Mouse (Mus musculus) lung, adult 2 months (tissue): ENCODE measurements around the gene Ccdc162. TPM values are rescaled to one million over a fixed set of nuclear protein-coding genes. Genes with fewer than 3 reads are reported as not detected.

Source experiments
- DNase-seq: peaks from one replicate; pipeline ENCODE4 v3.0.0; 2022
- H3K4me1 ChIP-seq: fragments of 200-500 bp; 2 replicates; pipeline ENCODE4 v1.6.1; 2011; ENCODE audit warnings: low read length; ENCODE audit not compliant: control insufficient read depth, insufficient read depth
- H3K4me3 ChIP-seq: fragments of 200-500 bp; replicated peaks from 2 replicates; pipeline ENCODE3; 2011; ENCODE audit warnings: low read depth, mild to moderate bottlenecking, control low read depth, low read length; ENCODE audit errors: extremely low read depth
- CTCF ChIP-seq: fragments of 200-500 bp; IDR thresholded peaks from 2 replicates; pipeline ENCODE4 v1.5.1; 2011; ENCODE audit warnings: mild to moderate bottlenecking, low read length, control low read depth; ENCODE audit not compliant: insufficient read depth
- POLR2A ChIP-seq: fragments of 200-500 bp; IDR thresholded peaks from 2 replicates; pipeline ENCODE4 v1.6.1; 2011; ENCODE audit warnings: low read depth, mild to moderate bottlenecking, control low read depth, low read length, borderline replicate concordance; ENCODE audit errors: extremely low read depth
- WGBS: fragments of 180-500 bp; shearing (Covaris S2); methylation state at CpG from one replicate; pipeline ENCODE4 v1.1.7; 2018; 5-methylcytosine and 5-hydroxymethylcytosine counted together
- polyA plus RNA-seq: library from polyadenylated mRNA; depleted of rRNA; stranded (reverse); fragments of >200 nt; gene quantifications from 2 replicates; pipeline ENCODE4 v1.2.3, GENCODE M21; 2012

Ccdc162 gene
- polyA plus RNA-seq, 1 experiment: 8.5 TPM

- no peak for TF ChIP-seq CTCF
- no peak for TF ChIP-seq POLR2A
- no peak for DNase-seq
- 52% methylated on average over 3 of the region's 3 CpGs for WGBS
Observed at GRCm38 (mm10) chr10:41568306-41568705, 148.1 kb downstream of the Ccdc162 start.

GRCm38 (mm10) chr10:41565141-41565540, 151.3 kb downstream of the Ccdc162 start:
- TF ChIP-seq CTCF (no peak), POLR2A (no peak)
- 23% methylated on average over 5 of the region's 5 CpGs for WGBS
- DNase-seq: no peak
- Histone ChIP-seq H3K4me1 (no peaks in the 10 kb centered on the region; the same call in 1 of the 2 replicates), H3K4me3 (no peak overlapping the region)

More at GRCm38 (mm10) chr10:41568306-41568705, 148.1 kb downstream of the Ccdc162 start:
- Histone ChIP-seq H3K4me1 (peaks cover 4% of the 10 kb centered on the region), H3K4me3 (no peak overlapping the region)

- DNase-seq: no peak
- H3K4me3 ChIP-seq: no peak overlapping the region
- no peak for TF ChIP-seq POLR2A
- no peak for TF ChIP-seq CTCF
- 67% methylated on average over 10 of the region's 10 CpGs for WGBS
- no peaks in the 10 kb centered on the region for H3K4me1 ChIP-seq
Observed at GRCm38 (mm10) chr10:41561701-41562395, 154.6 kb downstream of the Ccdc162 start.

- DNase-seq: no peak
- Histone ChIP-seq H3K4me1 (peaks cover 4% of the 10 kb centered on the region; the same call in 1 of the 2 replicates), H3K4me3 (no peak overlapping the region)
- TF ChIP-seq CTCF: no peak
- TF ChIP-seq POLR2A: no peak
- 89% methylated on average over 1 of the region's 1 CpGs for WGBS
Observed at GRCm38 (mm10) chr10:41558401-41558800, 158.0 kb downstream of the Ccdc162 start.

GRCm38 (mm10) chr10:41555081-41555480, 161.4 kb downstream of the Ccdc162 start:
- Histone ChIP-seq H3K4me1 (peaks cover 4% of the 10 kb centered on the region; the same call in 1 of the 2 replicates), H3K4me3 (no peak overlapping the region)
- 72% methylated on average over 3 of the region's 3 CpGs for WGBS
- TF ChIP-seq POLR2A (no peak), CTCF (no peak)
- no peak for DNase-seq

GRCm38 (mm10) chr10:41553711-41554110, 162.7 kb downstream of the Ccdc162 start:
- Histone ChIP-seq H3K4me3 (no peak overlapping the region), H3K4me1 (peaks cover 4% of the 10 kb centered on the region; the same call in 1 of the 2 replicates)
- 63% methylated on average over 4 of the region's 4 CpGs for WGBS
- no peak for DNase-seq
- TF ChIP-seq CTCF (no peak), POLR2A (no peak)

- 39% methylated on average over 14 of the region's 14 CpGs for WGBS
- TF ChIP-seq POLR2A (no peak), CTCF (no peak)
- no peak for DNase-seq
- H3K4me1 ChIP-seq: peaks cover 4% of the 10 kb centered on the region; the same call in 1 of the 2 replicates
- no peak overlapping the region for H3K4me3 ChIP-seq
Observed at GRCm38 (mm10) chr10:41552847-41553589, 163.4 kb downstream of the Ccdc162 start.

- 37% methylated on average over 3 of the region's 3 CpGs for WGBS
- TF ChIP-seq POLR2A (no peak), CTCF (no peak)
- no peak overlapping the region for H3K4me3 ChIP-seq
- H3K4me1 ChIP-seq: peaks cover 4% of the 10 kb centered on the region; the same call in 1 of the 2 replicates
- no peak for DNase-seq
Observed at GRCm38 (mm10) chr10:41552319-41552718, 164.1 kb downstream of the Ccdc162 start.

GRCm38 (mm10) chr10:41550711-41551110, 165.7 kb downstream of the Ccdc162 start:
- TF ChIP-seq CTCF: no peak
- no peak for TF ChIP-seq POLR2A
- Histone ChIP-seq H3K4me1 (peaks cover 4% of the 10 kb centered on the region; the same call in 1 of the 2 replicates), H3K4me3 (no peak overlapping the region)
- DNase-seq: no peak
- 73% methylated on average over 7 of the region's 7 CpGs for WGBS
